Mouse (Mus musculus) kidney, embryonic 14.5 days (tissue): Measurements from ENCODE around the gene Sdc4. TPM values are rescaled to one million over a fixed set of nuclear protein-coding genes. Genes with fewer than 3 reads are reported as not detected.

Source experiments
- ATAC-seq: fragments of 200-750 bp; cut with Nextera tagmentation; 2 replicates; pipeline ENCODE4 v1.8.0; 2017; ENCODE audit warnings: moderate number of reproducible peaks, mild to moderate bottlenecking, moderate TSS enrichment, moderate library complexity; ENCODE audit not compliant: low FRiP score, low TSS enrichment
- H3K27ac ChIP-seq: fragments of 300-500 bp; sonication (generic); 2 replicates; pipeline ENCODE4 v1.5.1; 2014; ENCODE audit warnings: low read depth, mild to moderate bottlenecking, low read length, moderate library complexity, mixed read lengths
- H3K27me3 ChIP-seq: fragments of 300-500 bp; sonication (generic); 2 replicates; pipeline ENCODE4 v1.6.1; 2014; ENCODE audit warnings: mild to moderate bottlenecking, low read length; ENCODE audit not compliant: control insufficient read depth, insufficient read depth
- H3K36me3 ChIP-seq: fragments of 300-500 bp; sonication (generic); 2 replicates; pipeline ENCODE4 v1.6.1; 2014; ENCODE audit warnings: low read length, mixed read lengths; ENCODE audit not compliant: control insufficient read depth, insufficient read depth
- H3K4me1 ChIP-seq: fragments of 300-500 bp; sonication (generic); 2 replicates; pipeline ENCODE4 v1.6.1; 2014; ENCODE audit warnings: low read length, mixed read lengths; ENCODE audit not compliant: control insufficient read depth, insufficient read depth
- H3K4me2 ChIP-seq: fragments of 300-500 bp; sonication (generic); replicated peaks from 2 replicates; pipeline ENCODE4 v1.6.1; 2014; ENCODE audit warnings: low read depth, mild to moderate bottlenecking, low read length
- H3K4me3 ChIP-seq: fragments of 300-500 bp; sonication (generic); 2 replicates; pipeline ENCODE4 v1.5.1; 2014; ENCODE audit warnings: mild to moderate bottlenecking, low read length
- H3K9ac ChIP-seq: fragments of 300-500 bp; sonication (generic); 2 replicates; pipeline ENCODE4 v1.6.1; 2014; ENCODE audit warnings: low read depth, mild to moderate bottlenecking, low read length, moderate library complexity
- H3K9me3 ChIP-seq: fragments of 300-500 bp; sonication (generic); 2 replicates; pipeline ENCODE4 v1.6.1; 2016; ENCODE audit warnings: low read length; ENCODE audit not compliant: control insufficient read depth
- WGBS: fragments of 180-500 bp; shearing (Covaris S2); extraction: QIAGEN DNeasy Blood & Tissue Kit; methylation state at CpG from one replicate; pipeline ENCODE4 v1.1.7; 2014; 5-methylcytosine and 5-hydroxymethylcytosine counted together
- polyA plus RNA-seq: library from polyadenylated mRNA; unstranded; fragments of >200 nt; fragmentation: Nextera tagmentation; extraction: Ambion mirVana; gene quantifications from 2 replicates; pipeline ENCODE4 v1.2.1, GENCODE M21; 2014

The Sdc4 gene
- polyA plus RNA-seq, 1 experiment from 2014 or later, result 108 TPM

DNA sequence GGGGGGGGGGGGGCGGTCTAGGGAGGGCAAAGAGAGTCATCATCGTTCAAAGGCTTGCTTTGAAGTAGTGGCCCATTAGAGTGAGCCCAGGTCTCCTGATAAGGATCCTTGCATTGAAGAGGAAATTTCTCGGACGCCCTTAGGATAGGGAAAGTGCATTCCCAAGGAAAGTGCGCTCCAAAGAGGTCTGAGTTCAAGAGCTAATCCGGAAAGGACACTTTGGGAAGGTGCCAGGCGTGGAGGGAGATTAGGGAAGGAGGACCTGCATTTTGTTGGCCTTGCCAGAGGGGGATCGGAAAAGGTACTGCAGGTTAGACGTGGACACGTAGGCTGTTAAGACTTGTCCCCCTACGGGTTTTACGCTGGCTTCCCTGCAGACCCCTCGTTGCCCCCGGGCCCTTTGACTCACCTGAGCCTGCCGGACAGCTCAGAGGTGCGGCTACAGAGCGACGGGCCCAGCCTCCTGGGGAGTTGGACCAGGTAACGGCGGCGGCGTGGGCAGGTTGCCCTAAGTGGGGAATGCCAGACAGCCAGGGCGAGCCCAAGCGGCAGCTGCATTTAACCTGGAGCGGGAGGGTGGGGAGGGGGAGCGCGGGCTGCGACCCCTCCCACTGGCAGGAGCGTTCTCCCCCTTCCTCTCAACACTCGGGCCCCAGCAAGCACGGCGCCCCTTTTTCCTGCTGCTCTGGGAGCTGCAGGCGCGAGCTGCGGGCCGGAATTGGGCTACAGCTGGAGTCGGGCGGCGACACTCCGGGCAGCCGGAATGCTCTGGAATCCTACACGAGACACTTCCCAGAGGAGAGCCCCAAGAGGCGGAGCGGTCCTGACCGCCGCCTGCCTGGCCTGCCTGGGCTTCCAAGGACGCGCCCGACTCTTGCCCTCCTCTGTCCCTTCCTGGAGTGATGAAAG, 39.4 kb downstream of the Sdc4 start:
- no peaks in the 10 kb centered on the region for H3K36me3 ChIP-seq
- peaks cover 19% of the 10 kb centered on the region; the same call in 1 of the 2 replicates for H3K4me1 ChIP-seq
- under 1% methylated on average over 49 of the region's 49 CpGs for WGBS
- H3K9me3 ChIP-seq, result no peaks in the 10 kb centered on the region
- ATAC-seq, result 0 out of 2 replicates have a peak, but pooled peaks have one; percentile 26
- H3K9ac ChIP-seq, result peak overlapping the region; percentile 47; the same call in 1 of the 2 replicates
- H3K4me2 ChIP-seq, result peak overlapping the region; percentile 69
- no peak overlapping the region for H3K27ac ChIP-seq
- peaks cover 97% of the 10 kb centered on the region for H3K27me3 ChIP-seq
- peak overlapping the region; percentile 40 for H3K4me3 ChIP-seq

DNA sequence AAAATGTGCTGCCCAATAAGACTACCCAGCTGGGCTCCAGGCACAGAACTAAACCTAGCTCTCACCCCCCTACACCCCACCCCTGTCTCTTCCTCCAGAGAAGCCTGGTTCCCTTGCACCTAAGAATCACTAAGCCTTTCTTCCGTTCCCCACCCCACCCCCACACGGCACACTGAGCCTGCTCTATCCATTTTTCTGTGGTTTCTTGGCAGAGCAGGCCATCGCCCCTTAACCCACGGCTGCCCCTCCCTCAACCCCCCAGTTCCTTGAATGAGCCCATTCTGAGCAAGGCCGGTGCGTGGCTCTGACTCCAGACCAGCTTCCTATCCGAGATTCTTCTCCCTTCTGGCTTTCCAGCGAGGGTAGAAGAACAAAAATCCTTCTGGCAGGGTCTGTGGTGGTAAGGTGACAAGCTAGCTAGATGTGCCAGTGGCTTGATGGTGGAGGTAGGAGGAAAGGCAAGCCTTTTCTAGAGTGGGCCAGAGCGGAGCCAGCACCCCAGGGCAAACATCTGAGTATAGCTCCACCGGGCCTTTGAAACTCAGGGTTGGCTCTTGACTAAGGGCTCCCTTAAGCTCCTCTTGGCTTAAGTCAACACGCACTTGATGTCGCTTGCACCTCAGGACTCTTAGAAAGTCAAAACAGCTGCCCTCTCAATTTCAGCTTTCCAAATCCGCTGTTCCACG, 40.1 kb downstream of the Sdc4 start:
- WGBS, result 13% methylated on average over 14 of the region's 14 CpGs
- Histone ChIP-seq H3K4me2 (no peak overlapping the region), H3K9ac (no peak overlapping the region), H3K27me3 (peaks cover 98% of the 10 kb centered on the region), H3K9me3 (no peaks in the 10 kb centered on the region), H3K4me3 (no peak overlapping the region), H3K4me1 (peaks cover 19% of the 10 kb centered on the region; the same call in 1 of the 2 replicates), H3K27ac (no peak overlapping the region), H3K36me3 (no peaks in the 10 kb centered on the region)
- no peak for ATAC-seq

DNA sequence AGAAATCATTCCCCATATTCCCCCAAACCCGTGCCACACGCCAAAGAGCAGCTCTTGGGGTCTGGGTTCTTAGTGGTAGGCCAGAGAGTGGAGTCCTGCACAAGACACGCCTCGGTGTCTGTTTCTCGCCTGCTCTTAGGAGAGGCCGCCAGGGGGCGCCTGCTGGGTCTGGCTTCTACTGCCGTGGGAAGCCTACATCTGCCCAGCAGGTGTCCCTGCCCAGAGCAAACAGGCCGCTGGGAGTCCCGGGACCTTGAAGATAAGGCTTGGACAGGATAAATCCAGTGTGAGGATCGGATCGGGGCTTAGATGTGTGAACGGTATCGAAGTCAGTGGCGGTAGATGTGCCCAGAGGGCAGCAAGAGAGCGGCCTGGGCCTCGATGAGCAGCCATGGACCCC, 40.8 kb downstream of the Sdc4 start, which contains the start of gene Rbpjl:
TSS of gene Rbpjl (plus strand) at position 236 of the 400 bp plus-strand sequence.
- Histone ChIP-seq H3K9me3 (peaks cover 2% of the 10 kb centered on the region; the same call in 1 of the 2 replicates), H3K9ac (no peak within 1 kb of the TSS), H3K4me3 (0 out of 2 replicates have a peak within 1 kb of the TSS, but pooled peaks have one; percentile 40), H3K27ac (no peak within 1 kb of the TSS), H3K4me2 (no peak within 1 kb of the TSS), H3K4me1 (peaks cover 16% of the 10 kb centered on the region; the same call in 1 of the 2 replicates), H3K27me3 (peaks cover 91% of the 10 kb centered on the region), H3K36me3 (no peaks in the 10 kb centered on the region)
- peak; percentile 63 for ATAC-seq
- 4% methylated on average over 17 of the region's 17 CpGs for WGBS

DNA sequence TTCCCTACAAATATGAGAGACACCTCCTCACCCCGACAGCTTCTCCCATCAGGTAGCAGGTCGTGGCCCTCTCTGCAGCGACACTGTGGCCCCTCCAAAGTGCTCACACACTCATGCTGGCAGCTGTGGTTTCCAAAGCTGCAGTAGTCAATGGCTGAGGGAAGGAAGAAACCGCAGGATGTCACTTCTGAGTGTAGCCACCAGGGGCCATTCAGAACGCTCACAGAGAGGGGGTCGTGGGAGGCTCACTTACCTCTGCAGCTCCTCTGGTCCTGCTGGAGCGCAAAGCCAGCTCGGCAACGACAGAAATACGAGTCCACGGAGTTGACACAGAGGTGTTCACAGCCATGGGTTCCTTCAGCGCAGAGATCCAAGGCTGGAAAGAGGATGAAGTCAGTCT, 46.8 kb downstream of the Sdc4 start:
- Histone ChIP-seq H3K36me3 (no peaks in the 10 kb centered on the region), H3K9me3 (peaks cover 8% of the 10 kb centered on the region; the same call in 1 of the 2 replicates), H3K4me1 (peaks cover 5% of the 10 kb centered on the region; the same call in 1 of the 2 replicates), H3K27ac (no peak overlapping the region), H3K4me3 (no peak overlapping the region), H3K9ac (no peak overlapping the region), H3K27me3 (peaks cover 33% of the 10 kb centered on the region), H3K4me2 (no peak overlapping the region)
- ATAC-seq, result no peak
- WGBS, result 67% methylated on average over 12 of the region's 12 CpGs

DNA sequence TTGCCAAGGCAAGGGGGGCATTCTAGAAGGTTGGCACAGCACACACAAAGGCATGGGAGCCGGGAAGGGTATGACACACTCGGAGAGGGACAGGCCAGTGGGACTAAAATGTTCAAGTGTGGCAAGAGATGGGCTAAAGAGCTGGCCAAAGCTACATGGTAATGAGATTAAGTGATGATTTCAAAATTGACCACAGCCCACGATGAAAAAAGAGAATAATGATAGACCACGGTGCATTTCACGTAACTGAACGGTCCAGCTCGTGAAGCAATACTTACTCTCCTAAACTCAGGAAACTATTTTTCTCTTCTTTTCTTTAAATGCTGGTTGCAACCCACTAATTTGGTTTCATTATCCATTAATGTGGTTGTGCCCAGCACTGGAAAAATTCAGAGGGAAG, 47.6 kb downstream of the Sdc4 start:
- peaks cover 8% of the 10 kb centered on the region; the same call in 1 of the 2 replicates for H3K9me3 ChIP-seq
- H3K9ac ChIP-seq, result no peak overlapping the region
- no peak overlapping the region for H3K27ac ChIP-seq
- no peak overlapping the region for H3K4me3 ChIP-seq
- H3K4me1 ChIP-seq, result peaks cover 5% of the 10 kb centered on the region; the same call in 1 of the 2 replicates
- WGBS, result 91% methylated on average over 7 of the region's 7 CpGs
- no peak overlapping the region for H3K4me2 ChIP-seq
- no peak for ATAC-seq
- peaks cover 24% of the 10 kb centered on the region for H3K27me3 ChIP-seq
- H3K36me3 ChIP-seq, result no peaks in the 10 kb centered on the region

DNA sequence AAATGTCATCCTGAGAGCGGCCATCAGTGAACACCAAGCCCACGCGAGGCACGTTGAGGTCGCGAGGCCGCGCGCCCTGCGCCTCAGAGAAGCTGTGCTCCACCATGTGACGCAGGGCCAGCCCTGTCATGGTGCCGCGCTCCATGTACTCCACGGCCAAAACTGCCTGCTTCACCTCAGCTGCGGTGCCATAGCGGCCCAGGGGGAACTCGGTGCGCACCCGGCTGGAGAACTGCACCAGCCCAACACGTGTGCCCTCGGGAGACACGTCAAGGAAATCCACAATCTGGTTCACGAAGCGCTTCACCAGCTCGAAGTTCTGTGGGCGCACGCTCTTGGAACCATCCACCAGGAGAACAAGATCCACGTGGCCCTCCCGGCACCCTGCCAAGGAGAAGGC, 50.6 kb downstream of the Sdc4 start:
- 0 out of 2 replicates have a peak, but pooled peaks cover 5% of the 10 kb centered on the region for H3K4me1 ChIP-seq
- H3K9me3 ChIP-seq, result peaks cover 7% of the 10 kb centered on the region; the same call in 1 of the 2 replicates
- H3K9ac ChIP-seq, result no peak overlapping the region
- H3K36me3 ChIP-seq, result no peaks in the 10 kb centered on the region
- H3K27me3 ChIP-seq, result peaks cover 17% of the 10 kb centered on the region
- ATAC-seq, result no peak
- WGBS, result 77% methylated on average over 29 of the region's 29 CpGs
- H3K27ac ChIP-seq, result no peak overlapping the region
- H3K4me3 ChIP-seq, result no peak overlapping the region
- no peak overlapping the region for H3K4me2 ChIP-seq

DNA sequence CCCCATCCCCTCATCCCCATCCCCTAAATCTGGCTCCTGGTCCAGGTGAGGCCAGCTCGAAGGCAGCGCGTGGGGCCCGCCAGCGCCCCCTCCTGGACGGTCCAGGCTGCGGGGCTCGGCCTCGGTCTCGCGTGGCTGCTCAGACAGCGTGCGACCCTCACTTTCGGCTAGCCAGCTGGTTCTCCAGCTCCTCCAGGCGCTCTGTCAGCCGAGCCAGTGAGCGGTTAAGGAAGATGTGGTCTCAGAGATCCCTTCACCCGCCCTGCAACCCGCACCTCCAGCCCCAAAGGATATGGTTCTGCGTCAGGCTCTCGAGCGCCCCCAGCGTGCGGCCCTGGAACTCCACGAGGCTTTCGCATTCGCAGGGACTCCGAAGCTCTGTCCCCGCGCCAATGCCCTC, 54.2 kb downstream of the Sdc4 start:
- Histone ChIP-seq H3K9me3 (no peaks in the 10 kb centered on the region), H3K4me1 (peaks cover 5% of the 10 kb centered on the region; the same call in 1 of the 2 replicates), H3K36me3 (no peaks in the 10 kb centered on the region), H3K4me3 (peak overlapping the region; percentile 37), H3K9ac (peak overlapping the region; percentile 40; the same call in 1 of the 2 replicates), H3K27ac (no peak overlapping the region), H3K4me2 (peak overlapping the region; percentile 66), H3K27me3 (peaks cover 18% of the 10 kb centered on the region)
- peak; percentile 79 for ATAC-seq
- WGBS, result under 1% methylated on average over 30 of the region's 30 CpGs

DNA sequence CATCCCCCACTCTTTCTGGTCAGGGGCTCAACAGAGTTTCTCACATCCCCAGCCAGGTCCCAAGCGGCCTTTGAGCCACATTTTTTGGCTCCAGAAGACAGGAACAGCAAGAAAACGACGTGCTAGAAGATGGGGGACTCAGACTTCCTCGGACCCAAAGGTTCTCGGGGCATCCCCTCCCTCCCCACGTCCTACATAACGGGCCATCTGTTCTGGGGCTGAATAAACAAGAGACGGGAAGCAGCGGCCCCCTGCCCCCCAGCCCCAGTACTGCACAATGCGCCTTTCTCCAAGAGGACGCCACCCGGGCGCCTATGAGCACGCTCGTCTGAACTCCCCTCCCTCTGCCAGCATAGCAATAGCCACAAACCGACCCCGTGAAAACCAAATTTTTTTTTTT, 54.7 kb downstream of the Sdc4 start, which contains the start of gene Slpi:
TSS of gene Slpi (minus strand) at position 76 of the 400 bp plus-strand sequence.
- H3K27me3 ChIP-seq, result peaks cover 18% of the 10 kb centered on the region
- H3K4me1 ChIP-seq, result peaks cover 5% of the 10 kb centered on the region; the same call in 1 of the 2 replicates
- 0 out of 2 replicates have a peak, but pooled peaks have one; percentile 32 for ATAC-seq
- H3K4me3 ChIP-seq, result peak within 1 kb of the TSS; percentile 37
- H3K9ac ChIP-seq, result peak within 1 kb of the TSS; percentile 40; the same call in 1 of the 2 replicates
- under 1% methylated on average over 17 of the region's 17 CpGs for WGBS
- H3K27ac ChIP-seq, result no peak within 1 kb of the TSS
- no peaks in the 10 kb centered on the region for H3K36me3 ChIP-seq
- H3K9me3 ChIP-seq, result no peaks in the 10 kb centered on the region
- H3K4me2 ChIP-seq, result peak within 1 kb of the TSS; percentile 66
